ENCODE assay signal across 8 mouse cellular contexts in genomic region chr11:102438212-102439092, GRCm38 (mm10). TPM values are rescaled to one million over a fixed set of nuclear protein-coding genes. Genes with fewer than 3 reads are reported as not detected.
A peak's percentile ranks its signal among the peaks of the same experiment; 100 is the strongest.
DNase-seq lines count a peak whose midpoint lies in the region; ATAC-seq and TF ChIP-seq lines count a peak whose summit lies in the region.

No protein-coding gene starts in this region.

- H3K4me1 ChIP-seq in ES-E14 (ENCODE audit: control insufficient read depth in 2 of 2, insufficient read depth in 2 of 2, low read length in 2 of 2, poor library complexity in 1 of 2): peaks cover 0 to 12% of the 10 kb centered on the region in 2 experiments; a peak in 1 of 4 replicates
- peaks cover 18% of the 10 kb centered on the region for H3K4me1 ChIP-seq in forebrain, embryonic 11.5 days (replicated peaks; ENCODE audit: control insufficient read depth, insufficient read depth, low read length)

- peak overlapping the region; percentile 80 for H3K9ac ChIP-seq in ES-E14 (ENCODE audit: insufficient read depth, low read depth, low read length, poor library complexity, severe bottlenecking)
- H3K9ac ChIP-seq in forebrain, embryonic 11.5 days (ENCODE audit: low read length): peak overlapping the region; percentile 49

- 8% methylated on average over 76 of the region's 77 CpGs for WGBS in forebrain, embryonic 11.5 days

- H3K27ac ChIP-seq in ES-E14 (ENCODE audit: insufficient read depth, low read depth, low read length, poor library complexity, severe bottlenecking): no peak overlapping the region
- H3K27ac ChIP-seq in forebrain, embryonic 11.5 days (ENCODE audit: low read depth, low read length): no peak overlapping the region

- intact Hi-C loops in heart, postnatal 36 days (cut with DNase I): no loop called here

- H3K9me3 ChIP-seq in ES-E14 (ENCODE audit: control insufficient read depth, insufficient read depth, low read depth, low read length): no peaks in the 10 kb centered on the region
- no peaks in the 10 kb centered on the region for H3K9me3 ChIP-seq in forebrain, embryonic 11.5 days (ENCODE audit: control insufficient read depth, low read length)

- peak overlapping the region; percentile 79 to 88 for H3K4me3 ChIP-seq in ES-E14 (ENCODE audit: insufficient read depth in 1 of 2, low read depth in 1 of 2, low read length in 2 of 2, poor library complexity in 1 of 2, severe bottlenecking in 1 of 2)
- H3K4me3 ChIP-seq in forebrain, embryonic 11.5 days (ENCODE audit: low read depth, low read length): peak overlapping the region; percentile 30

- peak; percentile 52 for ATAC-seq in forebrain, embryonic 11.5 days (replicated peaks; ENCODE audit: low FRiP score)
- no peak for ATAC-seq in megakaryocyte-erythroid progenitor cell, adult 5-6 weeks (replicated peaks; ENCODE audit: low FRiP score, low TSS enrichment, poor library complexity, severe bottlenecking)

- in situ Hi-C loops in ES-E14 (cut with MboI; ENCODE audit: low sequenced_read_pairs in 2 of 2, unreplicated experiment in 2 of 2): loop anchor here in 1 of 2 experiments (10.0 kb wide), 1 partner anchor 114 kb away; no protein-coding TSS in a partner anchor

- H3K36me3 ChIP-seq in ES-E14 (ENCODE audit: control insufficient read depth, insufficient read depth, low read length, poor library complexity, severe bottlenecking): peaks cover 26% of the 10 kb centered on the region
- H3K36me3 ChIP-seq in forebrain, embryonic 11.5 days (ENCODE audit: control insufficient read depth, insufficient read depth, low read length): peaks cover 3% of the 10 kb centered on the region

- H3K27me3 ChIP-seq in forebrain, embryonic 11.5 days (ENCODE audit: control insufficient read depth, insufficient read depth, low read length): peaks cover 9% of the 10 kb centered on the region

- peak overlapping the region; percentile 63 for H3K4me2 ChIP-seq in forebrain, embryonic 11.5 days (ENCODE audit: low read depth, low read length, severe bottlenecking)

- peak; percentile 67 for DNase-seq in ES-E14 (ENCODE audit: low read depth, low spot score)
- peak; percentile 81 for DNase-seq in brain, adult 2 months (ENCODE audit: low read depth, low spot score)
- peak; percentile 97 for DNase-seq in forebrain, embryonic 11.5 days (ENCODE audit: low spot score)
- peak; percentile 83 for DNase-seq in heart, postnatal 36 days
- DNase-seq in layer of hippocampus, postnatal 14 days (ENCODE audit: low spot score in 2 of 2): peak; percentile 86 to 89
- DNase-seq in lung, postnatal 10 days: peak; percentile 92
- peak; percentile 92 for DNase-seq in retina, postnatal 1 day

TF ChIP-seq in ES-E14, 5 proteins besides CTCF, POLR2A, EP300 and RAD21:
- TF ChIP-seq HCFC1 (IDR thresholded peaks at IDR 0.05; ENCODE audit: borderline replicate concordance, insufficient read depth, low read length): peak; percentile 66; the same call in 1 of the 2 replicates
- no peak for TF ChIP-seq ZNF384 (IDR thresholded peaks at IDR 0.05; ENCODE audit: low read depth, low read length)
- TF ChIP-seq MAFK (IDR thresholded peaks at IDR 0.05; ENCODE audit: insufficient read depth, low read depth, low read length): no peak
- TF ChIP-seq ZC3H11A (IDR thresholded peaks at IDR 0.05; ENCODE audit: borderline replicate concordance, low read depth, low read length): 0 out of 2 replicates have a peak, but pooled peaks have one; percentile 10
- peak; percentile 23; the same call in 1 of the 2 replicates for TF ChIP-seq CHD2 (IDR thresholded peaks at IDR 0.05; ENCODE audit: low read depth, low read length)

RNA-seq across cellular contexts. Expression of gene Grn, which starts 8.3 kb away (rescaled TPM):
- 81.5 and 154 TPM in 2 replicates for total RNA-seq in ES-E14 (2012; rRNA removed)
- polyA plus RNA-seq in forebrain, embryonic 11.5 days (2014; fragmentation: Nextera tagmentation; extraction: Ambion mirVana): 65.7 and 72.8 TPM in 2 replicates
- total RNA-seq in heart, postnatal 36 days (2021): 100 to 1,000 TPM; 113 to 122 TPM
- 10 to 100 TPM; 82.3 to 87.4 TPM for total RNA-seq in layer of hippocampus, postnatal 14 days (2021)
- total RNA-seq in megakaryocyte-erythroid progenitor cell, adult 5-6 weeks (2014; fragmentation: Nextera tagmentation): 16.1 and 17.8 TPM in 2 replicates
- total RNA-seq in megakaryocyte-erythroid progenitor cell, adult 5-6 weeks (2017): 5.4 and 14.2 TPM in 2 replicates

RNA-seq across cellular contexts. Expression of gene Fam171a2, which starts 9.0 kb away (rescaled TPM):
- 6.7 and 13.1 TPM in 2 replicates for total RNA-seq in ES-E14 (2012; rRNA removed)
- 11.0 and 11.2 TPM in 2 replicates for polyA plus RNA-seq in forebrain, embryonic 11.5 days (2014; fragmentation: Nextera tagmentation; extraction: Ambion mirVana)
- total RNA-seq in heart, postnatal 36 days (2021): 1 to 10 TPM; 4.3 to 5.2 TPM
- 10 to 100 TPM; 86.0 to 97.5 TPM for total RNA-seq in layer of hippocampus, postnatal 14 days (2021)
- total RNA-seq in megakaryocyte-erythroid progenitor cell, adult 5-6 weeks (2014; fragmentation: Nextera tagmentation): 0.82 TPM in 1 of 2 replicates, not detected in the other
- 0.28 TPM in 1 of 2 replicates, not detected in the other for total RNA-seq in megakaryocyte-erythroid progenitor cell, adult 5-6 weeks (2017)

RNA-seq across cellular contexts. Expression of gene Slc25a39, which starts 30.7 kb away (rescaled TPM):
- total RNA-seq in ES-E14 (2012; rRNA removed): 152 and 175 TPM in 2 replicates
- 196 and 214 TPM in 2 replicates for polyA plus RNA-seq in forebrain, embryonic 11.5 days (2014; fragmentation: Nextera tagmentation; extraction: Ambion mirVana)
- 100 to 1,000 TPM; 174 to 183 TPM for total RNA-seq in heart, postnatal 36 days (2021)
- 10 to 100 TPM; 75.6 to 81.8 TPM for total RNA-seq in layer of hippocampus, postnatal 14 days (2021)
- 115 and 148 TPM in 2 replicates for total RNA-seq in megakaryocyte-erythroid progenitor cell, adult 5-6 weeks (2014; fragmentation: Nextera tagmentation)
- 43.8 and 55.9 TPM in 2 replicates for total RNA-seq in megakaryocyte-erythroid progenitor cell, adult 5-6 weeks (2017)

RNA-seq across cellular contexts. Expression of gene Itga2b, which starts 31.5 kb away (rescaled TPM):
- 6.6 and 7.8 TPM in 2 replicates for total RNA-seq in ES-E14 (2012; rRNA removed)
- polyA plus RNA-seq in forebrain, embryonic 11.5 days (2014; fragmentation: Nextera tagmentation; extraction: Ambion mirVana): 5.0 and 7.4 TPM in 2 replicates
- total RNA-seq in heart, postnatal 36 days (2021): 1 to 10 TPM; 3.1 to 3.8 TPM
- total RNA-seq in layer of hippocampus, postnatal 14 days (2021): 1 to 10 TPM; 2.3 to 2.7 TPM
- 27.7 and 30.8 TPM in 2 replicates for total RNA-seq in megakaryocyte-erythroid progenitor cell, adult 5-6 weeks (2014; fragmentation: Nextera tagmentation)
- total RNA-seq in megakaryocyte-erythroid progenitor cell, adult 5-6 weeks (2017): 26.5 and 73.4 TPM in 2 replicates

RNA-seq across cellular contexts. Expression of gene Rundc3a, which starts 45.2 kb away (rescaled TPM):
- 6.7 and 15.9 TPM in 2 replicates for total RNA-seq in ES-E14 (2012; rRNA removed)
- 33.1 and 35.4 TPM in 2 replicates for polyA plus RNA-seq in forebrain, embryonic 11.5 days (2014; fragmentation: Nextera tagmentation; extraction: Ambion mirVana)
- under 1 TPM in 1 of 2 experiments, not detected in 1; 0.19 TPM for total RNA-seq in heart, postnatal 36 days (2021)
- total RNA-seq in layer of hippocampus, postnatal 14 days (2021): 100 to 1,000 TPM; 413 to 422 TPM
- not detected in 2 replicates for total RNA-seq in megakaryocyte-erythroid progenitor cell, adult 5-6 weeks (2014; fragmentation: Nextera tagmentation)
- total RNA-seq in megakaryocyte-erythroid progenitor cell, adult 5-6 weeks (2017): not detected in 2 replicates
